Mouse (Mus musculus) heart, postnatal 36 days (tissue): ENCODE measurements around the gene Mast1. TPM values are rescaled to one million over a fixed set of nuclear protein-coding genes. Genes with fewer than 3 reads are reported as not detected.
A peak's percentile ranks its signal among the peaks of the same experiment; 100 is the strongest.

Experiments
- DNase-seq, 2 experiments: peaks; one replicate each; pipeline ENCODE4 v3.0.0; 2021 to 2022
- intact Hi-C: fragments of 180-260 bp; cut with DNase I; formaldehyde crosslinking; loops from one replicate; pipeline ENCODE4 v1.15.1; 2025
- microRNA-seq, 2 experiments: library from miRNA; unstranded; fragments of <30 nt; microRNA quantifications; one replicate each; pipeline ENCODE4 v1.2.0; 2021; ENCODE audit warnings: borderline number of aligned reads in 2 of 2
- total RNA-seq, 2 experiments: library from RNA; stranded (reverse); gene quantifications; 2 replicates each; pipeline ENCODE4 v1.2.3; 2021

Gene Mast1
- total RNA-seq, 2 experiments from 2014 or later, result 0.11 to 0.14 TPM

GRCm38 (mm10) chr8:84889141-84889540 lies 48.0 kb downstream of the Mast1 start:
- no peak for DNase-seq
- intact Hi-C loops, result no loop called here

- DNase-seq, result no peak
- intact Hi-C loops, result no loop called here
Observed at GRCm38 (mm10) chr8:84888280-84888679, 48.9 kb downstream of the Mast1 start.

- DNase-seq, result no peak
- intact Hi-C loops, result no loop called here
Observed at GRCm38 (mm10) chr8:84884728-84885127, 52.4 kb downstream of the Mast1 start.

- DNase-seq, result no peak
- intact Hi-C loops, result no loop called here
Observed at GRCm38 (mm10) chr8:84878915-84879314, 58.2 kb downstream of the Mast1 start.

- intact Hi-C loops, result no loop called here
- DNase-seq, result no peak
Observed at GRCm38 (mm10) chr8:84877297-84878035, 59.7 kb downstream of the Mast1 start.

GRCm38 (mm10) chr8:84874339-84874738 lies 62.8 kb downstream of the Mast1 start:
- no peak for DNase-seq
- intact Hi-C loops, result no loop called here

GRCm38 (mm10) chr8:84873016-84873415 lies 64.1 kb downstream of the Mast1 start:
- intact Hi-C loops, result no loop called here
- DNase-seq, result no peak

GRCm38 (mm10) chr8:84872309-84872965 lies 64.7 kb downstream of the Mast1 start:
- peak; percentile 14 for DNase-seq

GRCm38 (mm10) chr8:84871376-84872308 lies 65.5 kb downstream of the Mast1 start, which contains the start of gene Syce2:
TSS of gene Syce2 (plus strand) at chr8:84872111.
- intact Hi-C loops, result no loop called here
- DNase-seq, result peak; percentile 72 to 80

More at GRCm38 (mm10) chr8:84872309-84872965, 64.7 kb downstream of the Mast1 start:
- intact Hi-C loops, result no loop called here

Small RNA genes within 50 kb of the gene (microRNA-seq; reads per million reads assigned to microRNA genes)
- gene Gm24197 (0 reads per million in 2 experiments), gene Mir7069 (1.4 to 2.0 reads per million in 2 experiments)

Other genes starting within 250 kb of the Mast1 start
- 10 to 100 TPM; 27.3 to 30.1 TPM for gene Nacc1, start 249.5 kb downstream of the Mast1 start, total RNA-seq
- gene Lyl1, start 235.9 kb downstream of the Mast1 start, total RNA-seq, result 1 to 10 TPM; 5.4 to 5.7 TPM
- gene G430095P16Rik, start 214.4 kb downstream of the Mast1 start, total RNA-seq, result under 1 TPM in 1 of 2 experiments, not detected in 1; 0.44 TPM
- gene Nfix, start 137.0 kb downstream of the Mast1 start, total RNA-seq, result 100 to 1,000 TPM; 279 to 296 TPM
- gene Dand5, start 114.5 kb downstream of the Mast1 start, total RNA-seq, result 1 to 10 TPM; 9.3 to 9.9 TPM
- gene Gadd45gip1, start 105.8 kb downstream of the Mast1 start, total RNA-seq, result 10 to 100 TPM; 28.5 to 29.5 TPM
- gene Rad23a, start 96.7 kb downstream of the Mast1 start, total RNA-seq, result 10 to 100 TPM; 84.0 to 87.4 TPM
- 100 to 1,000 TPM; 337 to 380 TPM for gene Calr, start 90.4 kb downstream of the Mast1 start, total RNA-seq
- gene Farsa, start 80.4 kb downstream of the Mast1 start, total RNA-seq, result 10 to 100 TPM; 23.1 TPM
- 1 to 10 TPM; 3.8 to 4.1 TPM for gene Syce2, start 65.2 kb downstream of the Mast1 start, total RNA-seq
- 10 to 100 TPM; 71.3 to 77.2 TPM for gene Gcdh, start 43.4 kb downstream of the Mast1 start, total RNA-seq
- not detected for gene Klf1, start 35.4 kb downstream of the Mast1 start, total RNA-seq
- gene Dnase2a, start 28.8 kb downstream of the Mast1 start, total RNA-seq, result 10 to 100 TPM in 1 of 2 experiments, 1 to 10 TPM in 1; 7.3 to 11.7 TPM
- gene Rtbdn, start 9.6 kb upstream of the Mast1 start, total RNA-seq, result not detected
- 1 to 10 TPM in 1 of 2 experiments, not detected in 1; 1.0 TPM for gene Gm49661, start 32.1 kb upstream of the Mast1 start, total RNA-seq
- gene Prdx2, start 32.2 kb upstream of the Mast1 start, total RNA-seq, result 100 to 1,000 TPM; 633 to 676 TPM
- 10 to 100 TPM; 48.6 to 56.7 TPM for gene Rnaseh2a, start 32.4 kb upstream of the Mast1 start, total RNA-seq
- 10 to 100 TPM; 14.9 to 26.9 TPM for gene Junb, start 41.4 kb upstream of the Mast1 start, total RNA-seq
- 1 to 10 TPM; 2.7 to 2.9 TPM for gene Hook2, start 53.2 kb upstream of the Mast1 start, total RNA-seq
- not detected for gene Best2, start 77.2 kb upstream of the Mast1 start, total RNA-seq
- 10 to 100 TPM; 66.2 to 69.8 TPM for gene Asna1, start 87.9 kb upstream of the Mast1 start, total RNA-seq
- 10 to 100 TPM; 80.7 to 84.2 TPM for gene Trir, start 89.5 kb upstream of the Mast1 start, total RNA-seq
- gene Tnpo2, start 99.6 kb upstream of the Mast1 start, total RNA-seq, result 10 to 100 TPM; 28.1 to 35.1 TPM
- gene Fbxw9, start 122.7 kb upstream of the Mast1 start, total RNA-seq, result 1 to 10 TPM; 3.4 to 4.3 TPM
- not detected for gene Gm5741, start 130.6 kb upstream of the Mast1 start, total RNA-seq
- 10 to 100 TPM; 27.0 to 27.4 TPM for gene Dhps, start 134.4 kb upstream of the Mast1 start, total RNA-seq
- 10 to 100 TPM; 37.4 to 42.2 TPM for gene Wdr83os, start 143.4 kb upstream of the Mast1 start, total RNA-seq
- 10 to 100 TPM; 33.3 to 34.2 TPM for gene Wdr83, start 143.9 kb upstream of the Mast1 start, total RNA-seq
- gene Man2b1, start 145.9 kb upstream of the Mast1 start, total RNA-seq, result 10 to 100 TPM; 31.0 to 31.3 TPM
- 1 to 10 TPM; 2.0 to 2.4 TPM for gene Zfp791, start 185.7 kb upstream of the Mast1 start, total RNA-seq
- gene Cks1brt, start 214.6 kb upstream of the Mast1 start, total RNA-seq, result not detected